Comparison of ENCODE assay signal across 17 mouse cellular contexts in the genomic region with DNA sequence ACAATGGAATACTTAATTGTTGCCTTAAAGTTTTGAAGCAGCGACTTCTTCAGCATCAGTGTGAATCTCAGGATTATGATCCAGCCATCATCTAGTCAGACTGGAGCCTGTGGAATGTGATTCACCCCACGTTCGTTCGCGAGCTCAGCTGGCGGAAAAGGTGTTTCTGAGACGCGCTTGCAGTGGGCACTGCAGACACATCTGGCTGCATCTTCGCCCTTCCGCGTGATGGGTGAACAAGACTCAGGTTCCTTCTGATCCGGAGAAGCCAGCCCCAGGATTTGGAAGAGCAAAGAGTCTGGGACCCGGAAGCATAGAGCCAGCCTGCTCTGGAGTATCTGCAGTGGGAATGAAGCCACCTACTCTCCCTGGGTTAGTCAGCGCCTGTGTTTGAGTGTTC.
DNase-seq lines count a peak whose midpoint lies in the region; ATAC-seq lines count a peak whose summit lies in the region.
"Had no signal": no experiment of that assay in that cellular context is flagged by ENCODE, and none has a peak within 500 bp of the region (broad histone marks: within the 10 kb centered on the region; RNA-seq: fewer than 3 reads in every experiment).

No protein-coding gene starts in this region.

- no peak for DNase-seq in heart, postnatal 36 days
- no peak for DNase-seq in forebrain, embryonic 10.5 days (ENCODE audit: extremely low spot score, low spot score)
- no peak for DNase-seq in lung, postnatal 25 days (ENCODE audit: low spot score)
- DNase-seq in urinary bladder, postnatal 25 days (ENCODE audit: low spot score), result no peak
- DNase-seq: heart, adult 2 months; kidney, postnatal 10 days; lung, postnatal 36 days; right cerebral cortex, postnatal 25 days had no signal

- no peak for ATAC-seq in heart, embryonic 16.5 days (replicated peaks; ENCODE audit: extremely low read depth, insufficient read depth, low FRiP score)
- no peak for ATAC-seq in forebrain, embryonic 16.5 days
- no peak; the same call in 1 of the 2 replicates for ATAC-seq in neural tube, embryonic 14.5 days (ENCODE audit: low read depth)
- ATAC-seq: activated CD4-positive, CD25-positive, alpha-beta regulatory T cell, adult 4 months; CD4-positive, CD25-positive, alpha-beta regulatory T cell, adult 4 months; intestine, embryonic 16.5 days had no signal

- intact Hi-C loops in heart, postnatal 36 days (cut with DNase I), result no loop called here

- H3K4me3 ChIP-seq in heart, embryonic 16.5 days (ENCODE audit: low read length), result no peak overlapping the region
- 0 out of 2 replicates have a peak overlapping the region, but pooled peaks have one; percentile 14 for H3K4me3 ChIP-seq in forebrain, embryonic 10.5 days
- no peak overlapping the region; the same call in 1 of the 2 replicates for H3K4me3 ChIP-seq in forebrain, embryonic 16.5 days (replicated peaks; ENCODE audit: low read length)
- no peak overlapping the region for H3K4me3 ChIP-seq in neural tube, embryonic 14.5 days (ENCODE audit: low read depth, low read length)
- H3K4me3 ChIP-seq: heart, adult 2 months; left cerebral cortex, adult 2 months; limb, embryonic 12.5 days; liver, embryonic 15.5 days had no signal

- no peak overlapping the region for H3K27ac ChIP-seq in heart, embryonic 16.5 days (ENCODE audit: low read length)
- H3K27ac ChIP-seq in forebrain, embryonic 10.5 days, result 0 out of 2 replicates have a peak overlapping the region, but pooled peaks have one; percentile 30
- H3K27ac ChIP-seq in forebrain, embryonic 16.5 days (ENCODE audit: low read length), result no peak overlapping the region
- no peak overlapping the region for H3K27ac ChIP-seq in neural tube, embryonic 14.5 days (ENCODE audit: low read depth, low read length)
- H3K27ac ChIP-seq: heart, adult 2 months; left cerebral cortex, adult 2 months; limb, embryonic 12.5 days; liver, embryonic 15.5 days had no signal

- H3K27me3 ChIP-seq in heart, embryonic 16.5 days (ENCODE audit: control insufficient read depth, insufficient read depth, low read length), result no peaks in the 10 kb centered on the region
- H3K27me3 ChIP-seq in forebrain, embryonic 10.5 days (ENCODE audit: poor library complexity, severe bottlenecking), result peaks cover 96% of the 10 kb centered on the region
- peaks cover 34% of the 10 kb centered on the region for H3K27me3 ChIP-seq in forebrain, embryonic 16.5 days (replicated peaks; ENCODE audit: control insufficient read depth, insufficient read depth, low read length)
- no peaks in the 10 kb centered on the region for H3K27me3 ChIP-seq in neural tube, embryonic 14.5 days (ENCODE audit: control insufficient read depth, insufficient read depth, low read length)
- H3K27me3 ChIP-seq: limb, embryonic 12.5 days; liver, embryonic 15.5 days had no signal

- peak overlapping the region; percentile 34; the same call in 1 of the 2 replicates for H3K4me2 ChIP-seq in heart, embryonic 16.5 days (ENCODE audit: low read depth, low read length)
- H3K4me2 ChIP-seq in forebrain, embryonic 16.5 days (ENCODE audit: low read length), result peak overlapping the region; percentile 16; the same call in 1 of the 2 replicates
- 0 out of 2 replicates have a peak overlapping the region, but pooled peaks have one; percentile 1 for H3K4me2 ChIP-seq in neural tube, embryonic 14.5 days (ENCODE audit: low read depth, low read length)
- H3K4me2 ChIP-seq: limb, embryonic 12.5 days; liver, embryonic 15.5 days had no signal

- no peaks in the 10 kb centered on the region for H3K36me3 ChIP-seq in heart, embryonic 16.5 days (ENCODE audit: control insufficient read depth, insufficient read depth)
- no peaks in the 10 kb centered on the region for H3K36me3 ChIP-seq in forebrain, embryonic 10.5 days (replicated peaks)
- no peaks in the 10 kb centered on the region for H3K36me3 ChIP-seq in forebrain, embryonic 16.5 days (ENCODE audit: control insufficient read depth, insufficient read depth)
- H3K36me3 ChIP-seq in neural tube, embryonic 14.5 days (ENCODE audit: control insufficient read depth, insufficient read depth, low read length), result no peaks in the 10 kb centered on the region
- H3K36me3 ChIP-seq: limb, embryonic 12.5 days; liver, embryonic 15.5 days had no signal

- H3K9me3 ChIP-seq in heart, embryonic 16.5 days (replicated peaks; ENCODE audit: control insufficient read depth, low read length), result no peaks in the 10 kb centered on the region
- H3K9me3 ChIP-seq in forebrain, embryonic 10.5 days, result 0 out of 2 replicates have a peak, but pooled peaks cover 4% of the 10 kb centered on the region
- no peaks in the 10 kb centered on the region for H3K9me3 ChIP-seq in forebrain, embryonic 16.5 days (ENCODE audit: control insufficient read depth, low read length)
- H3K9me3 ChIP-seq in neural tube, embryonic 14.5 days (ENCODE audit: control insufficient read depth, low read length), result no peaks in the 10 kb centered on the region
- H3K9me3 ChIP-seq: limb, embryonic 12.5 days; liver, embryonic 15.5 days had no signal

- no peak overlapping the region for H3K9ac ChIP-seq in heart, embryonic 16.5 days (ENCODE audit: low read length)
- H3K9ac ChIP-seq in forebrain, embryonic 16.5 days (replicated peaks; ENCODE audit: low read depth, low read length), result no peak overlapping the region
- H3K9ac ChIP-seq in neural tube, embryonic 14.5 days (replicated peaks; ENCODE audit: low read depth, low read length), result no peak overlapping the region
- H3K9ac ChIP-seq: limb, embryonic 12.5 days; liver, embryonic 15.5 days had no signal

- 50% methylated on average over 14 of the region's 14 CpGs for WGBS in heart, embryonic 16.5 days
- 30% methylated on average over 14 of the region's 14 CpGs for WGBS in forebrain, embryonic 10.5 days
- WGBS in forebrain, embryonic 16.5 days, result 29% methylated on average over 14 of the region's 14 CpGs
- WGBS in neural tube, embryonic 14.5 days, result 33% methylated on average over 14 of the region's 14 CpGs

- H3K4me1 ChIP-seq in heart, embryonic 16.5 days (ENCODE audit: control insufficient read depth, insufficient read depth, low read length), result no peaks in the 10 kb centered on the region
- H3K4me1 ChIP-seq in forebrain, embryonic 10.5 days, result peaks cover 31% of the 10 kb centered on the region
- H3K4me1 ChIP-seq in forebrain, embryonic 16.5 days (replicated peaks; ENCODE audit: control insufficient read depth, insufficient read depth, low read length), result peaks cover 15% of the 10 kb centered on the region
- H3K4me1 ChIP-seq in neural tube, embryonic 14.5 days (ENCODE audit: control insufficient read depth, insufficient read depth, low read length), result peaks cover 4% of the 10 kb centered on the region; the same call in 1 of the 2 replicates
- H3K4me1 ChIP-seq: liver, embryonic 15.5 days had no signal
